Mouse (Mus musculus): ENCODE data around the gene Tmem168. TPM values are rescaled to one million over a fixed set of nuclear protein-coding genes. Genes with fewer than 3 reads are reported as not detected.

The Tmem168 gene
- polyA plus RNA-seq, 1 experiment from 2014 or later, result 31.6 TPM

DNA sequence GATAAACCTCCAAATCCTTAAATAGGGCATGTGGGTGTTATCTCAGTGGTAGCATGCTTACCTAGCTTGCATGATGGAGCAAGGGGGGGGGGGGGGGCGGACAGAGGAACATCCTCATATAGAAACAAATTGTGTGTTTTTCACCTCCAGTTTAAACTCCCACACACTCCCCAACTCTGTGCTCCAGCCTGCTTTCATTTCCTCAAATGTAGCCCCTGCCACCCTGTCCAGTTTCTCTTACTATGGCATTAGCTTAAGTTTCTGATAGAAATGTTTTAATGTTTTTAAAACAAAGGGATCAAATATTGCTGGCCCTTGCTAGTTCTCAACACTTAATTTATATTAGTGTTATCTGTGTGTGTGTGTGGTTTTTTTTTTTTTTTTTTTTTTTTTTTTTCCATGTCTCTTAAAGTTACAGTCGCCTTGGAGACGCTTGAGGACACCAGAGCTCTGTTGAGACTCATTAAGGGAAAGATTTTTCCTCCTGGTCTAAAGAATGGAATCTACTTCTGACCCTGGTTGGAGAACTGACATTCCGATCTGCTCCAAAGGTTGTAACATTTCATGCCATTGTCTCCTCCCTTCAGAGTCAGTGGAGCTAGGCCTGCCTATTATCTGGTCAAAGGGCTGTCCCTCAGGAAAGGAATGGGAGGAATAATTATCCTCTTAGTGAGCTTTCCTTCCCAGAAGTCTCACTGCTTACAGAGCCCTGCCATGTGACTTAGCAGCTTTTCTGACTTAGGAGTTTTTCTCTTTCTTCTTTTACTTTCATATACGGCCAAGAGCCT, 1.6 kb upstream of the Tmem168 start:
- DNase-seq (ENCODE audit: low spot score), result no peak
- Histone ChIP-seq H3K9me3 (replicated peaks) (no peaks in the 10 kb centered on the region), H3K27ac (no peak overlapping the region)

GRCm38 (mm10) chr6:13606921-13607620, 829 bp downstream of the Tmem168 start:
- Histone ChIP-seq H3K4me1 (peaks cover 12% of the 10 kb centered on the region), H3K27me3 (ENCODE audit: low read depth, poor library complexity, severe bottlenecking) (no peaks in the 10 kb centered on the region), H3K36me3 (peaks cover 14% of the 10 kb centered on the region), H3K9me3 (replicated peaks) (no peaks in the 10 kb centered on the region), H3K4me3 (peak overlapping the region; percentile 66), H3K27ac (peak overlapping the region; percentile 97)
- DNase-seq (ENCODE audit: low spot score), result no peak
- WGBS, result 23% methylated on average over 15 of the region's 15 CpGs

More for the DNA sequence above, 1.6 kb upstream of the Tmem168 start:
- Histone ChIP-seq H3K27me3 (ENCODE audit: low read depth, poor library complexity, severe bottlenecking) (no peaks in the 10 kb centered on the region), H3K36me3 (0 out of 2 replicates have a peak, but pooled peaks cover 2% of the 10 kb centered on the region), H3K4me1 (peaks cover 12% of the 10 kb centered on the region), H3K4me3 (no peak overlapping the region)
- WGBS, result 87% methylated on average over 5 of the region's 5 CpGs

DNA sequence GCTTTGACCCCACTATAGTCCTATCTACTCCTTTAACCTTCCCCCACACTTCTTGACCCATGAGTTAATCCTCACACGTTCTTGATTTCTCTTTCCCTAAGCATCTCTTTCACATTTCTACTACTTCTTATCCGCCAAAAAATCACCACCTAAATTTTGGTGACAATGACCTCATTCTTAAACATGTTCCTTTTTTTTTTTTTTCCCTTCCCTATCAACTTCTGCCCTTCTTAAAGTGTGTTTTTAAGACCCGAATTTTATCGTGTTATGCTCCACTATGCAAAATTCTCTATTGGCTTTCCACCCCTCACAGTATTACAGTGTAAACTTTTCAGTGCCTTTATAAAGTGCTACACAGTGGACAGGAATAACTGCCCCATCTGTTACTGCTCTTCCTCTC, 1.5 kb downstream of the Tmem168 start:
- Histone ChIP-seq H3K27me3 (ENCODE audit: low read depth, poor library complexity, severe bottlenecking) (no peaks in the 10 kb centered on the region), H3K4me1 (peaks cover 12% of the 10 kb centered on the region), H3K4me3 (peak overlapping the region; percentile 66), H3K36me3 (peaks cover 20% of the 10 kb centered on the region), H3K9me3 (replicated peaks) (no peaks in the 10 kb centered on the region), H3K27ac (0 out of 2 replicates have a peak overlapping the region, but pooled peaks have one; percentile 97)
- WGBS, result 90% methylated on average over 4 of the region's 4 CpGs
- DNase-seq (ENCODE audit: low spot score), result no peak

- WGBS, result 95% methylated on average over 6 of the region's 6 CpGs
- no peaks in the 10 kb centered on the region for H3K27me3 ChIP-seq (ENCODE audit: low read depth, poor library complexity, severe bottlenecking)
- peaks cover 9% of the 10 kb centered on the region for H3K4me1 ChIP-seq
Measured at GRCm38 (mm10) chr6:13603134-13603533, 4.8 kb downstream of the Tmem168 start.

DNA sequence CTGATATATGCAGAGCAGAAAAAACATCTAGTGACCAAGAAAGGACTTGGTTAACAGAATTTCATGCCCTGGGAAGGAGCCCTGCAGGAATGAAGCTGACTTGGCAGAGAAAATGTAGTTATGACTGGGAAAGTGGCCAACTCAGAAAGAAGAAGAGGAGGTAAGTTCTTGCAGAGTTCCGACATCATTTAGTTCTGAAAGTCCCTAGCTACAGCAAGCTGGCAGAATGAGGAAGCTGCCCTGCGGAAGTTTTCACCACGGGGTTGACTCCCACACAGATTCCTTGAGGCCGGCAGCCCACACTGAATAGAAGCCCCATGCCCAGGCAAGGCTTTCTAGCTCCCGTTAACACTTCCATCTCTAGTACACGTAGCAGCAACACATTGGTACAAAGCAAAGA, 6.3 kb downstream of the Tmem168 start:
- Histone ChIP-seq H3K9me3 (replicated peaks) (no peaks in the 10 kb centered on the region), H3K4me3 (no peak overlapping the region), H3K27me3 (ENCODE audit: low read depth, poor library complexity, severe bottlenecking) (no peaks in the 10 kb centered on the region), H3K36me3 (peaks cover 23% of the 10 kb centered on the region), H3K27ac (no peak overlapping the region), H3K4me1 (peaks cover 1% of the 10 kb centered on the region)
- 88% methylated on average over 6 of the region's 6 CpGs for WGBS
- no peak for DNase-seq (ENCODE audit: low spot score)

More at GRCm38 (mm10) chr6:13603134-13603533, 4.8 kb downstream of the Tmem168 start:
- Histone ChIP-seq H3K4me3 (no peak overlapping the region), H3K36me3 (peaks cover 23% of the 10 kb centered on the region), H3K27ac (no peak overlapping the region), H3K9me3 (replicated peaks) (no peaks in the 10 kb centered on the region)
- DNase-seq (ENCODE audit: low spot score), result no peak

DNA sequence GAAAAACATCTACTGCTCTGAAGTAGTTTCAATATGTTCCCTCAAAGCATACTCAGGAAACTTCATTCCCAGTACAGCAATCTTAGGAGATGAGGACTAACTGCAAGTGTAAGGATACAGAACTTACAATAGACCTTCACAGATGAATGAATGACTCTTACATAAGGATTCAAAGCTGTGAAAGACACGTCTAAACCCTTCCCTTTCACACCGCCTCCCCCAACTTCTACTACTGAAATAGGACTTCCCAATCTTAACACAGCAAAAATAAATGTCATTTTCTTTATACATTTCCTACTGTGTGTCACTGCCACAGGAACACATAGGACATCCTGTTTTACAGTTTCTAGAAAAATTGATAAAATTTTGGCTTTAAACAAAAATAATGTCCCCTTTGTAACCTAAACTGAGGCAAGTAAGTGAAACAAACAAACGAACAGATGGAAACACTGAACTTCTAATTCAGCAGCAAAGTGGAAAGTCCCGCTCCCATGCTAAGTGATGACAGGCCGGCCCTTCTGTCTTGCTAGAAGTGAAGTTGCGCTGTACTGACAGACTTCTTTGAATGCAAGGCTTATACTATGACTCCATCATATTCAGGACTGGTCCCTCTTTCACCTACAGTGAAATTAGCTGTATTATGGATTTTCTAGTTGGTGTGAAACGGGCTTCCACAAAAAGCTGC, 9.5 kb downstream of the Tmem168 start:
- no peak for DNase-seq (ENCODE audit: low spot score)
- peaks cover 34% of the 10 kb centered on the region for H3K36me3 ChIP-seq
- peaks cover 3% of the 10 kb centered on the region for H3K4me1 ChIP-seq
- no peak overlapping the region for H3K27ac ChIP-seq
- no peak overlapping the region for H3K4me3 ChIP-seq
- H3K27me3 ChIP-seq (ENCODE audit: low read depth, poor library complexity, severe bottlenecking), result no peaks in the 10 kb centered on the region
- H3K9me3 ChIP-seq (replicated peaks), result no peaks in the 10 kb centered on the region
- WGBS, result 86% methylated on average over 7 of the region's 7 CpGs

GRCm38 (mm10) chr6:13592729-13593345, 15.1 kb downstream of the Tmem168 start:
- peaks cover 45% of the 10 kb centered on the region for H3K36me3 ChIP-seq
- H3K4me3 ChIP-seq, result no peak overlapping the region
- no peaks in the 10 kb centered on the region for H3K9me3 ChIP-seq (replicated peaks)
- peak overlapping the region; percentile 39 for H3K27ac ChIP-seq
- H3K27me3 ChIP-seq (ENCODE audit: low read depth, poor library complexity, severe bottlenecking), result no peaks in the 10 kb centered on the region
- DNase-seq (ENCODE audit: low spot score), result no peak
- WGBS, result 29% methylated on average over 4 of the region's 4 CpGs
- H3K4me1 ChIP-seq, result peaks cover 17% of the 10 kb centered on the region

DNA sequence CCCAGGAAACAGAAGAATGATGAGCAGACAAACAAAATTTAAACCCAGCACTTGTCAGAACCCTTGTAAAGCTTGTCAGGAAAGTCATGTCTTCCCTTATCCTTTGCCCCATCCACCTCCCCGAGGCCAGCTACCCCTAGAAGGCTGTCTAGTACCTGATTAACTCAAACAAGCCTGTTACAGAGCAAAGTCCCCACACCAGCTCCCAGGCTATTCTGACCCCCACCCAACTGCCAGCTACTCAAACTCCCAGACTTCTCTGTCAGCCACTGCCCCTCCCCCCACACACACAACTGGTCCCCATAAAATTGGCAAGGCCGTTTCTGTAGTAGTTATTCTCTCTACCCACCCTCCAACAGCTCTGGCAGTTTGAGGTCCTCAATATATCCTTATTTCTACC, 21.3 kb downstream of the Tmem168 start:
- no peak overlapping the region for H3K27ac ChIP-seq
- peaks cover 42% of the 10 kb centered on the region for H3K36me3 ChIP-seq
- no peaks in the 10 kb centered on the region for H3K27me3 ChIP-seq (ENCODE audit: low read depth, poor library complexity, severe bottlenecking)
- no peak overlapping the region for H3K4me3 ChIP-seq
- H3K4me1 ChIP-seq, result peaks cover 10% of the 10 kb centered on the region
- 27% methylated on average over 2 of the region's 2 CpGs for WGBS
- DNase-seq (ENCODE audit: low spot score), result no peak
- H3K9me3 ChIP-seq (replicated peaks), result no peaks in the 10 kb centered on the region

GRCm38 (mm10) chr6:13586154-13586553, 21.7 kb downstream of the Tmem168 start:
- H3K27ac ChIP-seq, result no peak overlapping the region
- no peak for DNase-seq (ENCODE audit: low spot score)
- H3K4me1 ChIP-seq, result peaks cover 10% of the 10 kb centered on the region
- no peaks in the 10 kb centered on the region for H3K9me3 ChIP-seq (replicated peaks)
- 68% methylated on average over 8 of the region's 8 CpGs for WGBS
- H3K4me3 ChIP-seq, result no peak overlapping the region
- no peaks in the 10 kb centered on the region for H3K27me3 ChIP-seq (ENCODE audit: low read depth, poor library complexity, severe bottlenecking)
- H3K36me3 ChIP-seq, result peaks cover 41% of the 10 kb centered on the region

DNA sequence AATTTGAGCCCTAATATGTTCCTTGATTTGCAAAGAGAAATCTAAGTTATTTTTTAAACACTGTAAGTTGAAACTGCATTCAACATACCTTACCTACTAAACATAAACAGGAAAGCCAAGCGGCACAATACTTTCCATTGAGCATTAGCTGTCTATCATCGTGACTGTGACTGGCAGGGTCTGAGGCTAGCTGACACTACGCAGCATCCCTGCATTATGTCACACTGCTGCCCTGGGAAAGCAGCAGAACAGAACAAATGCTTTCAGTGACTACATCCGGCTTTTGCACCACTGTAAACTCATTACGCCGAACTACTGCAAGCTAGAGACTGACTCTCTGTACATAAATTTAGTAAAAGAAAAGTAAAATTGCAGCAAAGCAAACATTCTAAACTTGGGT, 23.1 kb downstream of the Tmem168 start:
- H3K36me3 ChIP-seq, result peaks cover 35% of the 10 kb centered on the region
- no peak for DNase-seq (ENCODE audit: low spot score)
- H3K27me3 ChIP-seq (ENCODE audit: low read depth, poor library complexity, severe bottlenecking), result no peaks in the 10 kb centered on the region
- H3K9me3 ChIP-seq (replicated peaks), result no peaks in the 10 kb centered on the region
- peaks cover 10% of the 10 kb centered on the region for H3K4me1 ChIP-seq
- 89% methylated on average over 6 of the region's 6 CpGs for WGBS
- no peak overlapping the region for H3K4me3 ChIP-seq
- H3K27ac ChIP-seq, result no peak overlapping the region

DNA sequence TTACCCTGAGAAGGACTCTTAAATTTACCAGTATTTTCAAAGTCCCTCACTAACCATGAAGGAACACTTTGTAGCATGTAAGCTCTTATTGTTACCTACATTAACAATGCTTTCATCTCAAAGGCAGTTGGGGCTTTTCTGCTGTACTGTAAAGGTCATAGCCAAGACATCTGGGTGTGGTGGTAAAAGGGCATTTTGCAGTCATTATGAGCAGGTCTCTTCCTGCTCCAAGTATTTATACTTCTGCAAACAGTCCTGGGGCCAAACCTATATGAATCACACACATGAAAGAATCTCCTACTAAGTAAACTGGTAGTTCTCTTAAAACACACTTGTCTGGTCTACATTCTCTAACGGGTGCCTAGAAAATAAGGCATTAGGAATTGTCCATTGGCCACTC, 25.8 kb downstream of the Tmem168 start:
- no peak for DNase-seq (ENCODE audit: low spot score)
- Histone ChIP-seq H3K27me3 (ENCODE audit: low read depth, poor library complexity, severe bottlenecking) (no peaks in the 10 kb centered on the region), H3K36me3 (peaks cover 32% of the 10 kb centered on the region), H3K4me3 (no peak overlapping the region), H3K9me3 (replicated peaks) (no peaks in the 10 kb centered on the region), H3K4me1 (peaks cover 10% of the 10 kb centered on the region), H3K27ac (no peak overlapping the region)
- 93% methylated on average over 1 of the region's 1 CpGs for WGBS

DNA sequence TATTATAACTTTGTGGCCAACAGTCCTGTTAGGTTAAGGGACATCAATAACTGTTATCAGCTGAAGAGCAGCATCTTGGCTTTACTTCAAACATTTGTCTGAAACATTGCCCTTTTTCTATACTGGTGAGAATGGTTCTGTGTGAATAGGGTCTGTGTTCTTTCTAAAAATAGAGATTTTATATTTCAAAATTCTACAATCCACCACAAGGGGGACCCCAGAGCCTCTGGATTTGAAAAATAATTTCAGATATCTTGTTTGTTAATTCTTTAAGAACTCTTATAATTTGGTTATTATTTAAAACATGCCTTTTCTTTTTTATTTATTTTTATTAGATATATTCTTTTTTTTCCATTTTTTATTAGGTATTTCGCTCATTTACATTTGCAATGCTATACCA, 42.2 kb downstream of the Tmem168 start:
- DNase-seq (ENCODE audit: low spot score), result no peak
- Histone ChIP-seq H3K27ac (no peak overlapping the region), H3K9me3 (replicated peaks) (no peaks in the 10 kb centered on the region), H3K4me1 (no peaks in the 10 kb centered on the region), H3K36me3 (no peaks in the 10 kb centered on the region), H3K4me3 (no peak overlapping the region), H3K27me3 (ENCODE audit: low read depth, poor library complexity, severe bottlenecking) (no peaks in the 10 kb centered on the region)
- 81% methylated on average over 1 of the region's 1 CpGs for WGBS

All from limb, embryonic 10.5 days (tissue).